Mouse (Mus musculus): ENCODE measurements around the gene Etnk1. TPM values are rescaled to one million over a fixed set of nuclear protein-coding genes. Genes with fewer than 3 reads are reported as not detected.

Gene Etnk1
- total RNA-seq (2014; fragmentation: Nextera tagmentation) (199 and 208 TPM in 2 replicates), total RNA-seq (2017) (268 and 281 TPM in 2 replicates), polyA plus RNA-seq (2012) (28.4 and 46.1 TPM in 2 replicates)

- Histone ChIP-seq H3K4me3 (ENCODE audit: low read depth, low read length) (peak within 1 kb of the TSS; percentile 99), H3K9me3 (replicated peaks) (no peaks in the 10 kb centered on the region), H3K27me3 (ENCODE audit: insufficient read depth, low read length) (no peaks in the 10 kb centered on the region), H3K4me1 (ENCODE audit: insufficient read depth, low read depth, low read length) (peaks cover 63% of the 10 kb centered on the region), H3K36me3 (replicated peaks) (peaks cover 25% of the 10 kb centered on the region)
- ATAC-seq (ENCODE audit: extremely low read depth, insufficient number of reproducible peaks, low FRiP score, poor library complexity, severe bottlenecking), result peak; percentile 51
- peak; percentile 89 for DNase-seq (ENCODE audit: low spot score)
- TF ChIP-seq GATA2 (IDR thresholded peaks at IDR 0.05; ENCODE audit: borderline replicate concordance, low read depth, low read length), result no peak
- TF ChIP-seq TAL1 (conservative IDR thresholded peaks at IDR 0.05; ENCODE audit: low read depth, low read length), result no peak
- TF ChIP-seq CTCF (IDR thresholded peaks at IDR 0.05; ENCODE audit: low read depth, low read length), result no peak
- TF ChIP-seq POLR2AphosphoS5 (IDR thresholded peaks at IDR 0.05; ENCODE audit: insufficient replicate concordance, low read depth, low read length), result no peak
- TF ChIP-seq GATA1 (IDR thresholded peaks at IDR 0.05; ENCODE audit: borderline replicate concordance, low read length), result no peak
Measured at GRCm38 (mm10) chr6:143166452-143167357, at the start of gene Etnk1. TSS of gene Etnk1 (plus strand) at chr6:143167221.

- H3K27me3 ChIP-seq (ENCODE audit: insufficient read depth, low read length), result peaks cover 22% of the 10 kb centered on the region
- H3K4me3 ChIP-seq (ENCODE audit: low read depth, low read length), result no peak overlapping the region
- H3K36me3 ChIP-seq (replicated peaks), result no peaks in the 10 kb centered on the region
- no peak for DNase-seq (ENCODE audit: low spot score)
- TF ChIP-seq TAL1 (conservative IDR thresholded peaks at IDR 0.05; ENCODE audit: low read depth, low read length), result no peak
- TF ChIP-seq POLR2AphosphoS5 (IDR thresholded peaks at IDR 0.05; ENCODE audit: insufficient replicate concordance, low read depth, low read length), result no peak
- TF ChIP-seq CTCF (IDR thresholded peaks at IDR 0.05; ENCODE audit: low read depth, low read length), result no peak
- no peak for TF ChIP-seq GATA1 (IDR thresholded peaks at IDR 0.05; ENCODE audit: borderline replicate concordance, low read length)
- no peak for TF ChIP-seq GATA2 (IDR thresholded peaks at IDR 0.05; ENCODE audit: borderline replicate concordance, low read depth, low read length)
- peaks cover 19% of the 10 kb centered on the region for H3K4me1 ChIP-seq (ENCODE audit: insufficient read depth, low read depth, low read length)
- no peak for ATAC-seq (ENCODE audit: extremely low read depth, insufficient number of reproducible peaks, low FRiP score, poor library complexity, severe bottlenecking)
- no peaks in the 10 kb centered on the region; the same call in 1 of the 2 replicates for H3K9me3 ChIP-seq (replicated peaks)
Measured at GRCm38 (mm10) chr6:143119325-143119724, 47.7 kb upstream of the Etnk1 start.

DNA sequence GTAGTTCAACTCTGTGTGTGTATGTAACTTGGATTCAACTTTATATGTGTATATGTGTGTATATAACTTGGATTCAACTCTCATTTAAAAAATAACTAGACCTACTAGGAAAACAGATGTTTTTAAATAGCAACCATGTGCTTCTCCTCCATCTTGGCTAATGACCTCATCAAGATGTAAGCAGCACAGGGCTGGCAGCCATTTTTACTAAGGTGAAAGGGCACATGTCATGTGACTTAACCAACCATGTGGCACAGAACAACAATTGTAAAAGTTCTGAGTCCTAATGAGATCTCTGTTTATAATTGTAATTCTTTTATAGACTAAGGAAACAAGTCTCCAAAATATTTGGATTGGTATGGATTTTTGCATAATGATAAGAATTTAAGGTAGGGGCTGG lies 41.3 kb upstream of the Etnk1 start:
- no peaks in the 10 kb centered on the region for H3K9me3 ChIP-seq (replicated peaks)
- no peak overlapping the region for H3K4me3 ChIP-seq (ENCODE audit: low read depth, low read length)
- ATAC-seq (ENCODE audit: extremely low read depth, insufficient number of reproducible peaks, low FRiP score, poor library complexity, severe bottlenecking), result no peak
- no peaks in the 10 kb centered on the region for H3K36me3 ChIP-seq (replicated peaks)
- TF ChIP-seq GATA2 (IDR thresholded peaks at IDR 0.05; ENCODE audit: borderline replicate concordance, low read depth, low read length), result no peak
- TF ChIP-seq POLR2AphosphoS5 (IDR thresholded peaks at IDR 0.05; ENCODE audit: insufficient replicate concordance, low read depth, low read length), result no peak
- no peak for TF ChIP-seq CTCF (IDR thresholded peaks at IDR 0.05; ENCODE audit: low read depth, low read length)
- no peak for TF ChIP-seq TAL1 (conservative IDR thresholded peaks at IDR 0.05; ENCODE audit: low read depth, low read length)
- no peak for TF ChIP-seq GATA1 (IDR thresholded peaks at IDR 0.05; ENCODE audit: borderline replicate concordance, low read length)
- DNase-seq (ENCODE audit: low spot score), result no peak
- peaks cover 6% of the 10 kb centered on the region; the same call in 1 of the 2 replicates for H3K4me1 ChIP-seq (ENCODE audit: insufficient read depth, low read depth, low read length)
- H3K27me3 ChIP-seq (ENCODE audit: insufficient read depth, low read length), result peaks cover 18% of the 10 kb centered on the region

- ATAC-seq (ENCODE audit: extremely low read depth, insufficient number of reproducible peaks, low FRiP score, poor library complexity, severe bottlenecking), result no peak
Measured at GRCm38 (mm10) chr6:143129466-143129865, 37.6 kb upstream of the Etnk1 start.

GRCm38 (mm10) chr6:143129952-143130351 lies 37.1 kb upstream of the Etnk1 start:
- ATAC-seq (ENCODE audit: extremely low read depth, insufficient number of reproducible peaks, low FRiP score, poor library complexity, severe bottlenecking), result no peak
- H3K9me3 ChIP-seq (replicated peaks), result no peaks in the 10 kb centered on the region
- no peaks in the 10 kb centered on the region for H3K36me3 ChIP-seq (replicated peaks)
- peaks cover 13% of the 10 kb centered on the region for H3K27me3 ChIP-seq (ENCODE audit: insufficient read depth, low read length)
- no peak for DNase-seq (ENCODE audit: low spot score)
- peaks cover 9% of the 10 kb centered on the region for H3K4me1 ChIP-seq (ENCODE audit: insufficient read depth, low read depth, low read length)
- TF ChIP-seq CTCF (IDR thresholded peaks at IDR 0.05; ENCODE audit: low read depth, low read length) (no peak), POLR2AphosphoS5 (IDR thresholded peaks at IDR 0.05; ENCODE audit: insufficient replicate concordance, low read depth, low read length) (no peak), GATA2 (IDR thresholded peaks at IDR 0.05; ENCODE audit: borderline replicate concordance, low read depth, low read length) (no peak), TAL1 (conservative IDR thresholded peaks at IDR 0.05; ENCODE audit: low read depth, low read length) (no peak)
- H3K4me3 ChIP-seq (ENCODE audit: low read depth, low read length), result no peak overlapping the region

More at GRCm38 (mm10) chr6:143129466-143129865, 37.6 kb upstream of the Etnk1 start:
- no peaks in the 10 kb centered on the region for H3K9me3 ChIP-seq (replicated peaks)
- no peak for DNase-seq (ENCODE audit: low spot score)
- H3K4me1 ChIP-seq (ENCODE audit: insufficient read depth, low read depth, low read length), result peaks cover 8% of the 10 kb centered on the region
- H3K36me3 ChIP-seq (replicated peaks), result no peaks in the 10 kb centered on the region
- no peak overlapping the region for H3K4me3 ChIP-seq (ENCODE audit: low read depth, low read length)
- TF ChIP-seq CTCF (IDR thresholded peaks at IDR 0.05; ENCODE audit: low read depth, low read length) (no peak), POLR2AphosphoS5 (IDR thresholded peaks at IDR 0.05; ENCODE audit: insufficient replicate concordance, low read depth, low read length) (no peak), GATA2 (IDR thresholded peaks at IDR 0.05; ENCODE audit: borderline replicate concordance, low read depth, low read length) (no peak), TAL1 (conservative IDR thresholded peaks at IDR 0.05; ENCODE audit: low read depth, low read length) (no peak), GATA1 (IDR thresholded peaks at IDR 0.05; ENCODE audit: borderline replicate concordance, low read length) (no peak)
- peaks cover 12% of the 10 kb centered on the region for H3K27me3 ChIP-seq (ENCODE audit: insufficient read depth, low read length)

GRCm38 (mm10) chr6:143130411-143130810 lies 36.6 kb upstream of the Etnk1 start:
- peak; percentile 50 for ATAC-seq (ENCODE audit: extremely low read depth, insufficient number of reproducible peaks, low FRiP score, poor library complexity, severe bottlenecking)
- Histone ChIP-seq H3K36me3 (replicated peaks) (no peaks in the 10 kb centered on the region), H3K9me3 (replicated peaks) (no peaks in the 10 kb centered on the region), H3K27me3 (ENCODE audit: insufficient read depth, low read length) (peaks cover 18% of the 10 kb centered on the region), H3K4me1 (ENCODE audit: insufficient read depth, low read depth, low read length) (peaks cover 12% of the 10 kb centered on the region), H3K4me3 (ENCODE audit: low read depth, low read length) (no peak overlapping the region)
- no peak for DNase-seq (ENCODE audit: low spot score)
- TF ChIP-seq GATA1 (IDR thresholded peaks at IDR 0.05; ENCODE audit: borderline replicate concordance, low read length), result no peak
- no peak for TF ChIP-seq POLR2AphosphoS5 (IDR thresholded peaks at IDR 0.05; ENCODE audit: insufficient replicate concordance, low read depth, low read length)
- TF ChIP-seq GATA2 (IDR thresholded peaks at IDR 0.05; ENCODE audit: borderline replicate concordance, low read depth, low read length), result no peak
- TF ChIP-seq CTCF (IDR thresholded peaks at IDR 0.05; ENCODE audit: low read depth, low read length), result no peak
- TF ChIP-seq TAL1 (conservative IDR thresholded peaks at IDR 0.05; ENCODE audit: low read depth, low read length), result no peak
